Mouse (Mus musculus) kidney, postnatal 25 days (tissue): ENCODE data around the gene Irf2bpl.

ENCODE experiments used
- DNase-seq, 2 experiments: peaks; one replicate each; pipeline ENCODE4 v3.0.0; 2021; ENCODE audit warnings: mixed read lengths in 2 of 2

Irf2bpl gene

DNA sequence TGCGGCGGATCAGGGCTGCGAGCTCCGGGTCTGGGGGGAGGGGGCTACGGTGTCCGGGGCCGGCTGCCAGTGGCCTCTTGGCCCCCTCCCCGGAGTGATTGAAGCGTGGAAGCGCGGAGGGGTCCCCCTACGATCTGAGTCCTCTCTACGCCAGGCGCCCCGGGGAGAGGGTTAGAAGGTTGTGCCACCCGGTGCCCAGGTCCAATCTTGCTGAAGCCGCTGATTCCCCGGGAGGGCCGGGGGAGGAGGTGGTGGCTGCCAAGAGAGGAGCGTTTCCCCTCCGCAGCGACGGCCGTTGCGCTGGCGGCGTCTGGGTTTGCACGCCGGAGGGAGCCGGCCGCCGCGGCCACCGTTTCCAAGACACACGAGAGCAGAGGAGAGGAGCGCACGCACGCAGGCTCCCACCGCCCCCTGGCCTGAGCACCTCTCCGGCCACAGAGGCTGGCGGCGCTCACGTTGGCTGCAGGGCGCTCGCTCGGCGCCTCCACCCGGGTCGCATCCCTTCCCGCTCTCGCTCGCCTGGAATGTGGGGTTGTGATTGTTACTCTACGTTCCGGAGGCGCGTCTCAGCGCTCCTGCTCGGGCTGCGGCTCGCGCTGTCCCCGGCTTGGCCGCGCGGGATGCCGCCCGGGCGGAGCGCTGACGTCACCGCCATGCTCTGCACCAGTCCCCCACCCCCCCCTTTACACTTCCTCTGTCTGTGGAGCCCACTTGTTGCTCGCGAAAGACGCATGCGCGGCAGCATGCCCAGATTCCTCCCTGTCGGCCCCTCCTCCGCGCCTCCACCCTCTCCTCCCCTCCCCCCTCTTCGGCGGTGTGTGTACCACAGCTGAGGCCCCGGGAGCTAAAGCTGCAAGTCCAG is at the start of gene Irf2bpl:
Gene Irf2bpl (minus strand): TSS at position 602 of the 862 bp plus-strand sequence.
- peak; percentile 100 for DNase-seq

- DNase-seq: peak; percentile 60 to 92
These were observed 48.0 kb upstream of the Irf2bpl start for GRCm38 (mm10) chr12:86932575-86932952.

DNA sequence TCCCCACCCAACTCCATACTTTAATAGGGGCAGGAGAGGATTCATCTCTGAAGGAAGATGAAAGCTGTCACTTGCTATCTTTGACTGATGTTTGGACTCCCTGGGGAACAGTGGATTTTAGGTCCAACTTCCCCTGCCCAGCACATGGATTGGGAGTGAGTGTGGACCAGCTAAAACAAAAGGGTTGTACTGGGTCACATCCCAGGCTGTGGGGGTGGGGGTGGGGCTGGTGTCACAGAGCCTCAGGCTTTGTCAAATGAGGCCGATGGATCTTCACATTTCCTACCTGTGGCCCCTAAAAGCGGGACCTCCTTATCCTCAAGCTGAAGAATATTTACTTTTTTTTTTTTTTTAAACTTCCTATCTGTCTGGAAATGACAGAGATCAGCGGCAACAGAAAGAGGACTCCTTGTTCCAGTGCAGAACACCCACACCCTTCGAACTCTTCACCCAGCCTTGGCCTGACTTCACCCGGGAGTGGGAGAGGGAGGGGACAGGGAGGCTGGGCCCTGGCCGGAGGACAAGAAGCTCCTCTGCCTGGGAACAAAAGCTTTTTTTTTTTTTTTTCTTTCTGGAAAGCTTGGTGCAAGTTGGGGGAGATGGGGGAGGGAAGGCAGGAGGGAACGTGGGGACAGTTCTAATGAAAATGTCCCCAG is 47.4 kb upstream of the Irf2bpl start:
- DNase-seq: peak; percentile 80 to 96

DNA sequence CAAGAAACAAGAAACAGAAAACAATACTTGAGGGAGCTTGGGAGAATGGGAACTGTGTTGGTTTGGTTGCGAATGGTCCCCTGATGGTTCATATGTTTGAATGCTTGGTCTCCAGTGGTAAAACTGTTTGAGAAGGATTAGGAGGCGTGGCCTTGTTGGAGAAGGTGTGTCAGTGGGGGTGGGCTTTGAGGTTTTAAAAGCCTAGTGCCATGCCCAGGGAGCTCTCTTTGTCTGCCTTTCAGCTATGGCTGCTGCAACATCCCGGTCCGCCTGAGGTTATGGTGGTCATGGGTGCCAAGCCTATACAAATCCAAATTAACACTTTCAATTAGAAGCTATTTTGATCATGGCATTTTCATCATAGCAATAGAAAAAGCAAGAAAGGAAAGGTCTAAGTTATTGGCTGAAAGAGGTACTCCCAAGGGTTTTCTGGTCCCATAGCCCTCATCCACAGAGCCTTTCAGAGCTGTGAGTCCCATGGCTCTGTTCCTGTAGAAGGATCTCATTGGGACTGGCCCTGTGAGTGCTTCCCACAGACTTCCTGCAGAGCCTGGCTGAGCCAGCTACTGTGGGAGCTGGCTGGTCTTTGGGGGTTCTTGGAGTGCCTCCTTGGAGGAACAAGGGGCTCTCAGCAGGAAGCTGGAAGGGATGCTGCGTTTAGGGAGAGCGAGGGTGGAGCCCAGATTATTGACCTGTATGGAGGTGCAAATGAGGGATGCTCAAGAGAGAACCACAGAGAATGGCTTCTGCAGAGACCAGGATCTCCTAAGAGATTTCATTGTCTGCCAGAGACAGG is 46.5 kb upstream of the Irf2bpl start:
- DNase-seq: peak in 1 of 2 experiments; percentile 54

DNA sequence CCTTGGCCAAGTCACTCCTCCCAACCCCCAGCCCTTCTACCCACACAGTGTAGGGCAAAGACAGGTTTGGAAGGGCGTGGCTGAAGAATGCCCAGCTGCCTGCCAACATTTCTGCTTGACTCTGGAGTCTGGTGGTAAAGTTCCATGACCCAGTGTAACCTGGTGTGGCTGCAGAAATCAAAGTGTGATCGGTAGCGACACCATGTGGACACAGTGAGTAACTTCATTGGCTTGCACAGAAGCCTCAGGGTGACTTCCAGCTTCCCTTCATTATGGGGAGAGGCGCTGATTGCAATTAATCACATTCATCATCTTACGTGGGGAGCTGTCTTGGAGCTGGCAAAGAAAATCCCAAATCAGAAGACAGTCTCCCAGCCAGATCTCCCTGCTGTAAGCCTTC is 39.2 kb upstream of the Irf2bpl start:
- DNase-seq: peak; percentile 87 to 94

DNA sequence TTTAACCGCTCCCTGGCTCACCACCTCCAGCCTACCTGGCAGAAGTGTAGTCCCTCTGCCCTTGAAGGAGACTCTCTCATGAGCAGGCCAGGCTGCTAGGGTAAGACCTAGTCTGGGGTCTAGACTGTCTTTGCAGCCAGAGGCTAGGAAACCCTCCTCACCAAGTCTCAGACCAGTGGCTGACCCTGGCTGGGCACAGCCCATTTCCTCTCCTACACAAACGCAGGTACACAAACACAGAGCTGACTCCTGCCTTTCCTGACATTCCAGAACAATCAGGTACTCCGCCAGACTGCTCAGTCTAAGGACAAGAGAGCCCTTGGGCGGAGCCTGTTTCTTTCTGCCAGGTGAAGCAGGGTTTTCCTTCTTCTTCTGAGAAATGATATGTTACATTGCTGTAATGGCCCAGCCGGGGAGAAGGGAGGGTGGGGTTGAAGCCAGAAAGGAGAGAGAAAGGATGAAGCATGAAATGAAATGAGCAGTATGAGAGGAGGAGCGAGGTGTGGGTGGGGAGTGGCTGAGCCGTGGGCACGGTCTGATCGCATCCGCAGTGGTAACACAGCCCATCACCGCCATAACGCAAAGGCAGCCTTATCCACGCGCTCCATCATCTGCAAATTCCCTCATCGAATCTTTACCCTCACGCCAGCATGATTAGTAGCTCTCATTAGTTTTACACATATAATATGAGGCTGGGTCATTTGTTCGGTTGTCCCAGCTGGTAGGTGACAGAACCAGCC is 34.6 kb upstream of the Irf2bpl start:
- DNase-seq: peak in 1 of 2 experiments; percentile 56

DNA sequence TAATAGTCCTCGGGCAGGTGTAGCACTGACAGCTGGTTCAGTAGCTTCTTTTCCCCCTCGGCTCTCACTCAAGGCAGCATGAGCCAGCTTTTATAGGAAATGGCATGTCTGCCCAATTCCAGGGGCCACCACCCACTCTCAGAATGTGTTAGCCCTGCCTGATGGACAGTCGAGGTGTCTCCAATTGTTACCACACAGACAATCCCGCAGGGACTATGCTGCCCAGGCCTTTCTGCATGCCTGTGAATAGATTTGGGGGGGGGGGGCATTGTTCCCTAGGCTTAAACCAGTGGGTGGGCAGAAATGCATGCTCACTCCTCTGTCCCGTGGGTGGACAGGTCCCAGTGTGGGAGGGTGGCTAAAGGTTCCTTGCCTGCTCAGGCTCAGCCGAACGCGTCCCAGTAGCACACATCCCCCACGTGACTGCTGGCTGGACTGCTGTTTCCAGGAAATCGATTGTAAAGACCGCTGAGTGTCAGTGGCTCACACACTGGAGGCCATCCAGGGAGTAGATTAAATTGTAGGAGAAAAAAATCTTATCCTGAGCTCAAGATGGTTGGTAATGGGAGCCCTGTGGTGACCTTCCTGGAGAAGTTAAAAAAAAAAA is 33.9 kb upstream of the Irf2bpl start:
- DNase-seq: peak; percentile 69 to 83

- DNase-seq: no peak
These were observed 32.4 kb upstream of the Irf2bpl start for GRCm38 (mm10) chr12:86916796-86917573.

GRCm38 (mm10) chr12:86915617-86916016 is 31.0 kb upstream of the Irf2bpl start:
- DNase-seq: no peak

GRCm38 (mm10) chr12:86914756-86915155 is 30.2 kb upstream of the Irf2bpl start:
- DNase-seq: no peak

- DNase-seq: no peak
These were observed 29.8 kb upstream of the Irf2bpl start for GRCm38 (mm10) chr12:86914351-86914750.

DNA sequence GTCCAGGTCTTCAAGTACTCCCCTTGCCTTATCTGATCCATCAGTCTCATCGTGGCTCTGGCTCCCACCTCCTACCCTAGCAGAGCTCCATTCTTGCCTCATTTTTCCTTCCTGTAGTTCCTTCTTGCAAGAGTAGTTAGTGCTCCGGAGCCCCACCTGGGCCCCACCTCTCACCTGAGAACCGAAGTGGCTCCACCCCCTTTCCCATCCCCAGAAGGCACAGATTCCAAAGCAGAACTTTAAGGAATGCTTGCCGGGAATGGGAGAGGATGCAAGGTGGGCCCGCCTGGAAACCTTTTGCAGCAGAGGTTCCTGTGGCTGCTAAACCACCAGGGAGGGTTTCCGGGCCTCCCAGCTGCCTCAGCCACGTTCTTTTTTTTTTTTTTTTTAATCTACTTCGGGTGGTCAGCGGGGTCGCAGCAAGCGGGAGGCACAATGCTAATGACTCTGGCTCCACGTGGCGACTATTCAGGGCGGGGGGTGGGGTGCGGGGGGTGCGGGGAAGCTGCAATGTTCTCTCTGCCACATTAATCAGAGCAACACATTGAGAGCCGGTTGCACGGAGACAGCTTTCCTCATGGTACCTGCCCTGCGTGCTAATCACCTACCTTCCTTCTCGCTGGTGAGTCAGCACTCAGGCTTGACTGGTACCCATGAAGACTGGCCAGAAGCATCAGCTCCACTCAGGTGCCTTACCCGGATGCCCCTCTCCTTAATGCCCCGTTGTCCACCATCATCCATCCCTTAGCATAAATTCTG is 27.9 kb upstream of the Irf2bpl start:
- no peak for DNase-seq

GRCm38 (mm10) chr12:86911482-86911931 is 26.9 kb upstream of the Irf2bpl start:
- DNase-seq: no peak

- peak; percentile 89 to 90 for DNase-seq
These were observed 21.8 kb upstream of the Irf2bpl start for GRCm38 (mm10) chr12:86906395-86906794.

- DNase-seq: no peak
These were observed 21.3 kb upstream of the Irf2bpl start for GRCm38 (mm10) chr12:86905876-86906275.

- DNase-seq: peak; percentile 72 to 80
These were observed 20.6 kb upstream of the Irf2bpl start for GRCm38 (mm10) chr12:86905203-86905602.

DNA sequence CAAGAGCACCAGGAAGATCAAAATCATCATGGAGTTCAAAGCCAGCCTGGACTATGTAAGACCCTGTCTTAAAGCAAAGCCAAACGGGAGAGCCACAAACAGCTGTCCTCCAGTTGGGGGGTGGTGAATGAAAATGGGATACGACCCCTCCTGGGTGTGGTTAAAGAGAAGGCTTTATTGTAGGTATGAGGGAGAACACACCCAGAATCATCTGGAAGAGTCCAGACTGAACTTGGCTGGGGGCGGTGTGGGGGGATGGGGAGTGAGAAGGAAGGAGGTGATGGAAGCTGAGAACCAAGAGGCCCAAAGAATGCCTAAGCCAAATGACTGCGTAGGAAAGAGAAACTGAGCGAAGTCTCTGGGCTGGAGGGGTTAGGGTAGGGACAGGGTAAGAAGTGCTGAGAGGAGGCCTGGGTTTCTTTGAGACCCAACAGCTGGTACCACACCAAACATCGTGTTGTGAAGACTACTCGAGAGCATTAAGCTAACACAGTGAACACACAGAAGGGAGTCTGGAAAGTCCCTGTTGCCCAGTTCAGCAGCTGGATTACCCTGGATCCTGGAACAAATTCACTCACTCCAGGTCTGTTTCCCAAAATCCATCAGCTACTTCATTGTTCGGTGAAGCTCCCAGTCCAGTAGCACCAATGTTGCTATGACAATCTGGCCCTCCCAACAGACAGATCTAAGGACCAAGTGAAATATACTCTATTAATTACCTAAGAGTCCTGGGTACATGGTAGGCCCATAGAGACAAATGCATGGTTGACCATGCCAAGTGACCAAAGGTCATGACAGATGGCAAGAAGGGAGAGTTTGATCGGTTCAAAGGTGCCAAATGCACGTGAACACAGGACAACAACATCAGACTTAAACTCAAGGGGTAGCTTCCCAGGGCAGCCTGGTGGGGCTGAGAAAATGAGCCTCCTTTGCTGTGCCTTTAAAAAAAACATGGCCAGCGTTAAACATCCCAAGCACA is 19.5 kb upstream of the Irf2bpl start:
- DNase-seq: peak; percentile 70 to 84

GRCm38 (mm10) chr12:86899461-86900179 is 15.0 kb upstream of the Irf2bpl start:
- DNase-seq: peak; percentile 50 to 70
